Mouse (Mus musculus): ENCODE measurements around the gene Tns2. TPM values are rescaled to one million over a fixed set of nuclear protein-coding genes. Genes with fewer than 3 reads are reported as not detected.

Tns2 gene
- total and polyA plus RNA-seq, 3 experiments, result 0.42 to 3.1 TPM; not detected in 1

DNA sequence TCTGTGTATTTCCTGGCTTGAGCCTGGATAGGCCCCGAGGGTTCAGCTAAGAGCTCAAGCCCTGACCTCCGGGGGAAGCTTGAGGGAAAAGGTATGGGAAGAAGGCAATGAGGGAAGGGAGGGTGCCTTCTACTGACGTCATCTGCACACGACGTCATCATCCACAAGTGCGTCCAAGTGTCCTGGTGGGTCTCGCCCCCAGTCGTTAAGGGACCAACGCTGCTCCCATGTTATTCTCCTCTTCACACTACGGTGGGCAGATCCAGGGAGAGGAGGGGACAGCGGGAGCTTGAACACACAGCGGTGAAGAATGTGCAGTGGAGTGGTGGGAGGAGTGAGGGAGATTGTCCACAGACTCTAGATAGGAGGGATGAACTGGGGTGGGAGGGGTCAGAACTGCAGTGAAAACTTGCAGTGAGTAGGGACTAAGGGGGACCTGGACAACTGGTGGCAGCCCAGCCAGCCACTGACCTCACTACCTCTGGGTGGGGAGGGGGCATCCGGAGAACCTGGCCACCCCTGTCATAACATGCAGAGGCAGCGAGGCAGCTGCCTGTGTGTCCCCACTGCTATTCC, 3.2 kb downstream of the Tns2 start:
- no peak overlapping the region for H3K4me3 ChIP-seq (ENCODE audit: control insufficient read depth in 1 of 2, insufficient read depth in 1 of 2, low read depth in 2 of 2, low read length in 2 of 2)
- H3K4me1 ChIP-seq (ENCODE audit: control insufficient read depth in 1 of 2, insufficient read depth in 2 of 2, low read length in 2 of 2), result peaks cover 17 to 34% of the 10 kb centered on the region in 2 experiments
- H3K27ac ChIP-seq (ENCODE audit: control insufficient read depth, low read depth, low read length), result no peak overlapping the region
- no peaks in the 10 kb centered on the region; the same call in 1 of the 2 replicates for H3K79me2 ChIP-seq (ENCODE audit: control insufficient read depth, insufficient read depth, low read length, poor library complexity)
- H3K36me3 ChIP-seq (ENCODE audit: control insufficient read depth in 1 of 2, insufficient read depth in 2 of 2, low read length in 2 of 2), result peaks cover 0 to 14% of the 10 kb centered on the region in 2 experiments; a peak in 2 of 4 replicates
- DNase-seq (ENCODE audit: low read depth, low spot score), result no peak
- no peak overlapping the region for H3K9ac ChIP-seq (ENCODE audit: control insufficient read depth, low read depth, low read length, poor library complexity, severe bottlenecking)
- H3K9me3 ChIP-seq (replicated peaks; ENCODE audit: insufficient read depth, low read length), result no peaks in the 10 kb centered on the region
- TF ChIP-seq MYC (IDR thresholded peaks at IDR 0.05; ENCODE audit: low read depth, low read length), result no peak
- no peak for TF ChIP-seq TAL1 (IDR thresholded peaks at IDR 0.05; ENCODE audit: low read length)
- no peak for TF ChIP-seq TCF12 (IDR thresholded peaks at IDR 0.05; ENCODE audit: low read depth, low read length)
- TF ChIP-seq TBP (IDR thresholded peaks at IDR 0.05; ENCODE audit: low read depth, low read length), result no peak
- TF ChIP-seq MAX (IDR thresholded peaks at IDR 0.05; ENCODE audit: low read length), result no peak
- TF ChIP-seq GATA1 (IDR thresholded peaks at IDR 0.05; ENCODE audit: low read depth, low read length), result no peak
- TF ChIP-seq MYB (IDR thresholded peaks at IDR 0.05; ENCODE audit: low read depth, low read length), result no peak
- TF ChIP-seq USF1 (IDR thresholded peaks at IDR 0.05; ENCODE audit: low read depth, low read length), result no peak
- TF ChIP-seq CTCF (IDR thresholded peaks at IDR 0.05 in 2 of 3, conservative IDR thresholded peaks at IDR 0.05 in 1 of 3; ENCODE audit: control insufficient read depth in 1 of 3, insufficient read depth in 1 of 3, low read depth in 2 of 3, low read length in 3 of 3, poor library complexity in 1 of 3, severe bottlenecking in 1 of 3), result no peak
- TF ChIP-seq RAD21 (IDR thresholded peaks at IDR 0.05; ENCODE audit: low read depth, low read length), result no peak
- TF ChIP-seq RCOR1 (IDR thresholded peaks at IDR 0.05; ENCODE audit: low read depth, low read length), result no peak
- TF ChIP-seq ZMIZ1 (IDR thresholded peaks at IDR 0.05; ENCODE audit: low read depth, low read length), result no peak
- TF ChIP-seq CHD2 (IDR thresholded peaks at IDR 0.05; ENCODE audit: low read length), result no peak
- no peak for TF ChIP-seq ZKSCAN1 (IDR thresholded peaks at IDR 0.05; ENCODE audit: low read depth, low read length)
- TF ChIP-seq SIN3A (IDR thresholded peaks at IDR 0.05; ENCODE audit: low read length), result no peak
- TF ChIP-seq SMC3 (IDR thresholded peaks at IDR 0.05; ENCODE audit: low read depth, low read length), result no peak
- TF ChIP-seq POLR2AphosphoS2 (IDR thresholded peaks at IDR 0.05; ENCODE audit: low read length), result no peak
- no peak for TF ChIP-seq ZNF384 (IDR thresholded peaks at IDR 0.05; ENCODE audit: low read depth, low read length)
- no peak for TF ChIP-seq GABPA (IDR thresholded peaks at IDR 0.05; ENCODE audit: low read depth, low read length)
- no peak for TF ChIP-seq E2F4 (IDR thresholded peaks at IDR 0.05; ENCODE audit: borderline replicate concordance, low read depth, low read length)
- no peaks in the 10 kb centered on the region for H3K27me3 ChIP-seq (ENCODE audit: control insufficient read depth in 1 of 2, insufficient read depth in 2 of 2, low read length in 2 of 2)

DNA sequence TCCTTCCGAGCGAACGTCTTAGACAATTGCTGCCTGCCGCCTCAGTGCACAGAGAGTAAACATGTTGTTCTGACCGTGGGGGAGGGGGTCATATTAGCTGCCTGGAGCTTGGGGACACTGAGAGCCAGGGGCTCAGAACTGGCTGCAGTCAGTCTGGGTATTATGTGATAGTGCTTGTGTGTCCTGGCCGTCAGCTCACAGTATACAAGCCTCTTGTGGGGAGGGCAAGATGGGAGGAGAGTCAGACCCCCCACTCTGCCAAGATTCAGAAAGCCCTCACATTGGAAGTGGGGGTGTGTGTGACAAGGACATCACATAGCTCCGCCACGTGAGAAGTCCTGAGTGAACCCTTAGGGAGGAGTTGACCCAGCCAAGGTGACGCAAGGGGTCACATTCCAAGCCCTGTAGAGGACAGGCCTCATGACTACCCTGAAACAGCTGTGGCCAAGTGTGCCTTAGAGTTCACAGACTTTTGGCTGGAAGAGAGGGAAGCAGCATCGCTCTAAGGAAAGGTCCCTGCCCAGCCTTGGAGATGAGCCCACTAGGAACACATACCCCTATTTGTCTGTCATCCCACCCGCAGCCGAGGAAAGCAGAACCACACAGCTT, 3.8 kb downstream of the Tns2 start:
- Histone ChIP-seq H3K9me3 (replicated peaks; ENCODE audit: insufficient read depth, low read length) (no peaks in the 10 kb centered on the region), H3K27me3 (ENCODE audit: control insufficient read depth in 1 of 2, insufficient read depth in 2 of 2, low read length in 2 of 2) (no peaks in the 10 kb centered on the region), H3K4me3 (ENCODE audit: control insufficient read depth in 1 of 2, insufficient read depth in 1 of 2, low read depth in 2 of 2, low read length in 2 of 2) (no peak overlapping the region), H3K9ac (ENCODE audit: control insufficient read depth, low read depth, low read length, poor library complexity, severe bottlenecking) (no peak overlapping the region), H3K4me1 (ENCODE audit: control insufficient read depth in 1 of 2, insufficient read depth in 2 of 2, low read length in 2 of 2) (peaks cover 19 to 39% of the 10 kb centered on the region in 2 experiments), H3K36me3 (ENCODE audit: control insufficient read depth in 1 of 2, insufficient read depth in 2 of 2, low read length in 2 of 2) (peaks cover 0 to 14% of the 10 kb centered on the region in 2 experiments; a peak in 2 of 4 replicates), H3K27ac (ENCODE audit: control insufficient read depth, low read depth, low read length) (no peak overlapping the region), H3K79me2 (ENCODE audit: control insufficient read depth, insufficient read depth, low read length, poor library complexity) (no peaks in the 10 kb centered on the region; the same call in 1 of the 2 replicates)
- DNase-seq (ENCODE audit: low read depth, low spot score), result no peak
- TF ChIP-seq CHD2 (IDR thresholded peaks at IDR 0.05; ENCODE audit: low read length) (no peak), SMC3 (IDR thresholded peaks at IDR 0.05; ENCODE audit: low read depth, low read length) (no peak)

Data from MEL (cell line).